Mouse (Mus musculus) urinary bladder, adult 2 months (tissue): ENCODE results near the gene Jmjd1c. TPM values are rescaled to one million over a fixed set of nuclear protein-coding genes. Genes with fewer than 3 reads are reported as not detected.

Experiments used
- DNase-seq: peaks from one replicate; pipeline ENCODE4 v3.0.0; 2022; ENCODE audit warnings: low spot score
- polyA plus RNA-seq: library from polyadenylated mRNA; depleted of rRNA; stranded (reverse); fragments of >200 nt; gene quantifications from 2 replicates; pipeline ENCODE4 v1.2.3, GENCODE M21; 2012

Jmjd1c gene
- polyA plus RNA-seq, 1 experiment = 28.3 TPM

DNA sequence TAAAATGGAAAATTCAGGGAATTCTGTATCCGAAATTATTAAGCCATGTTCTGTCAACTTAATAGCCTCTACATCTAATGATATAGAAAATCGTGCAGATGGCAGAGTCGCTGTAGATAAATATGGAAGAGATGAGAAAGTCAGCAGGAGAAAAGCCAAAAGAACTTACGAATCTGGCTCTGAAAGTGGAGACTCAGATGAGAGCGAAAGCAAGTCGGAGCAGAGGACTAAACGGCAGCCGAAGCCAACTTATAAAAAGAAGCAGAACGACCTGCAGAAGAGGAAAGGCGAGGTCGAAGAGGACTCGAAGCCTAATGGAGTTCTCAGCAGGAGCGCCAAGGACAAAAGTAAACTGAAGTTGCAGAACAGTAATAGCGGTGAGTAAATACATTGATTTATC, 130.6 kb downstream of the Jmjd1c start:
- no peak for DNase-seq

DNA sequence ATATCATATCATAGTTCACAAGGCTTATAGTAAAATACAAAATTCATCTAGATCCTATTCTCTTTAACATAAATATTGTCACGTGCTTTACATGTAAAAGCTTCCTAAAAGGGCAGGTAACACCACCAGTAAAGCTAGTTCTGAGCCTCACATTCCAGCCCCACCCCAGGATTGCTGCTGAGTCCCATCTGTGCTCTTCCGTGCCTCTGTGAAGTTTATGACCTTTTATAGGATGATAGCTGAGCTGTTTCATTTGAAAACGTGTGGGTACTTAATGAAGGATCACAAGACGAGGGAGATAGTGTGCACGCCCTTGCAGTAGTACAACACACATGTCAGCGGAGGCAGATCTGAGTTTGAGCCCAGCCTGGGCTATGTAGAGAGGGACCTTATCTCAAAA, 134.5 kb downstream of the Jmjd1c start:
- DNase-seq = no peak

DNA sequence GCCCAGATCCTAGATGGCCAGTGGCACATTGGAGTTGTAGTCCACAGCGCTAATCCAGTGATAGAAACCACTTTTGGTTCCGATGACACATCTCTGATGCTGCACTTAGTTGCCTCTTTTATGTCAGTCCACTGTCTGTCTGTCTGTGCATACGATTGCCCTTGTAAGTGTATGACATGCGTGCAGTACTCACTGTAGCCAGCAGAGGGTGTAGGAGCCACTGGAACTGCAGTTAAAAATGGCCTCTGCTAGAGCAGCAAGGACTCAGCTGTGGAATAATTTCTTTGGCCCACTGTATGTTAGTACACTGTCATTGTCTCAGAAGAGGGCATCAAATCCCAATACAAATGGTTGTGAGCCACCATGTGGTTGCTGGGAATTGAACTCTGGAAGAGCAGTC, 151.2 kb downstream of the Jmjd1c start:
- DNase-seq = no peak

DNA sequence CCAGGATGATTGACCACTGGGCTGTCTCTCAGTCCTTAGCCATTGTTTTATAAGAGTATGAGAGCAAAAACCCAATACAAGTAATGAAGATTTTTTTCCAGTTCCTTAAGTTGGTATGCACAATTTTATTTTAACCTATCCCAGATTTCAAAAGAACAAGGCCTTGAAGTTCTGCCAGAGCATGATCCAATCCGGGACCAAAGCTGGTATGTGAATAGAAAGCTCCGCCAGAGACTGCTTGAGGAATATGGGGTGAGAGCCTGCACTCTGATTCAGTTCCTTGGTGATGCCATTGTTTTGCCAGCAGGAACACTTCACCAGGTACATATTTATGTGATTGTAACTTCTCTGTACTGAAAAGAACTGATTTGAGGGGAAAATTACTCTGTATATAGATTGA, 153.6 kb downstream of the Jmjd1c start:
- no peak for DNase-seq

DNA sequence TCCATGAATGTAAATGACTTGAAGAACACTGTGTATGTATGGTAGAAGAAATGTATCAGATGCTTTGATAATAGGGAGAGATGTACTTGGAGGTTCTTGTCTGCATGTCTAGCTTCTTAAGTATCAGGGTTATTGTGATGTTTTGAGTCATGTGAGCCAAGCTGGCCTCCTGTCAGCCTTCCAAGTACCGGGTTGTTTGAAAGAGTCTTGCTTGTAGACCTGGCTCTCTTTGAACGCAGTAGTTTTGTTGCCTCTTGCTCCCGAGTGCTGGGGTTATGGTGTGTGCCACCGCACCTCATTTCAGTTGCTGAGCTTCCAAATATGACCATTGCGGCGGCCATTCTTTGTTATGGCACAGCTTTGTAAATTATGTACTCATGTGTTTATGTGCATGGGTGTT, 154.9 kb downstream of the Jmjd1c start:
- no peak for DNase-seq

DNA sequence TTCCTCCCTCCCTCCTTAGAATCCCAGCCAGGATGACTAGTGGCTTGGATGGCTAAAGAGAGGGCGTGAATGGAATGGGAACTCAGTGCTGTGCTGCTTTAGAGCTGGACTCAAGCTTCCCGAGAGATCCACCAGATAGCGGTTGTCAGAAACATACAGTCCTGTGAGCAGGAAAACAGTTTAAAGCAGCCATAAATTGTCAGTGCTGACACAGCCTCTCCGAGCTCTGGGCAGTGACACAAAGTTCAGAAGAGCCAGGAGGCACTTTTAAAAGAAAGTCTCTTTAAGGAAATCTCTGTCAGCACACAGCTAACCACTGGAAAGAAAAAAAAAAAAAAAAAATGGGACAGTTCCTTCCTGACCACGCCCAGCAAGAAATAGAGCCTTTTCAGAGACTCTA, 156.4 kb downstream of the Jmjd1c start:
- DNase-seq = no peak

DNA sequence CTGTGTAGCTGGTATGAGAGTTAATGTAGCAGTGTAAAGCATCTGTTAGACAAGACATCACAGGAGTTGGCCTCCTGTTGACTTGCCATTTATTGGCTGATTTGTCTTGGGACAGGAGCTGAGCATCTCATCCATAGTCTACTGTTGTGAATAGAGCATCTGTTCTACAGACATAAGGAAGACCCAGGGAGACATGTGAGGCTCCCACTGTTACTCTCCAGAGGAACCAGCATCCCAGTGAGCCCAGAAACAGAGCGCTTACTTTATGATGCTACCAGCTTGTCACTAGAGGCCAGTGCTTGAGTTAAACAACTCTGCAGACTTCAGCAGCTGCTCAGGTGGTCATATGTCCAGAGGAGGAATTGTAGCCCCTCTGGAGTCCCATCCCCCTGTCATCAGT, 157.2 kb downstream of the Jmjd1c start:
- no peak for DNase-seq

DNA sequence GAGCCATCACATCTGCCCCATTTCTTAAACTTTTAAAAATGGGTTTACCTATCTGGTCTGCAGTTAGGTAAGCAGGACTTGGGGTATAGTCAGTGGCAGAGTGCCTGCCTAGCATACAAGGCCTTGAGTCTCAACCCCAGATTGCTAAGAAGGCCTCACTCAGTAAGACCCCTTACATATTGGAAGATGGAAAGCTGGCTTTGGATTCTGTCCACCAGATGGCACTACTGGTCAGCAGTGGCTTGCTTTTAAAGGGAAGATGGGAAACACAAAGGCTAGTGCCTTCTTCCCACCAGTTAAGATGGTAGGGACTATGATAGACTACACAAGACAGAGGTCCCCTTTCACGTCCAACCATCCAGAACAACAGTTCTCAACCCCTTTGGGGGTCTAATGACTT, 168.9 kb downstream of the Jmjd1c start:
- DNase-seq = no peak

DNA sequence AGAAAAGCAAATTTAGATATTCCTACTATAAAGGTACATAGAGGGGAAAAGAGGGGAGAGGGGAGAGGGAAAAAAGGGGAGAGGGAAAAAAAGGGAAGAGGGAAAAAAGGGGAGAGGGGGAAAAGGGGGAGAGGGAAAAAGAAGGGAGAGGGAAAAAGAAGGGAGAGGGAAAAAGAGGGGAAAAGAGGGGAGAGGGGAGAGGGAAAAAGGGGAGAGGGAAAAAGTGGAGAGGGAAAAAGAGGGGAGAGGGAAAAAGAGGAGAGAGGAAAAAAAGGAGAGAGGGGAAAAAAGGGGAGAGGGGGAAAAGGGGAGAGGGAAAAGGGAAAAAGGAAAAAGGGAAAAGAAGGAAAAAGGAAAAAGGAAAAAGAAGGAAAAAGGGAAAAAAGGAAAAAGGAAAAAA, 180.0 kb downstream of the Jmjd1c start:
- no peak for DNase-seq

DNA sequence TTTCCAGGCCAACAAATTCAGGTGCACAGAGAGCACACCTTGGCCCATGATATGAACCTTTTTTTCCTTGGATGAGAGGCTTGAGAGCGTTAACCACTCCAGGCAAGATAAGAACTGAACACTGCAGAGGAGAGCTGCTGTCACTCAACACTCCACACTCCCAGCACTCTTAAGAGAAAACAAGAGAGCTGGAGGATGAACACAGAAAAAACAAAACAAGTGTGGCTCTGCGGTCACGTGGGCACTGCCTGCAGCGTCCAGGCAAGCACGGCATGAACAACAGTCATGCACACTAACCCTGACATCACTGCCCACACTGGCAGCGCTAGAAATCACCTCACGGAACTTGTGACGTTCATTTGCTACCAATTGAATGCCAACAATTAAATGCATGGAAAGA, 185.9 kb downstream of the Jmjd1c start:
- DNase-seq = no peak

DNA sequence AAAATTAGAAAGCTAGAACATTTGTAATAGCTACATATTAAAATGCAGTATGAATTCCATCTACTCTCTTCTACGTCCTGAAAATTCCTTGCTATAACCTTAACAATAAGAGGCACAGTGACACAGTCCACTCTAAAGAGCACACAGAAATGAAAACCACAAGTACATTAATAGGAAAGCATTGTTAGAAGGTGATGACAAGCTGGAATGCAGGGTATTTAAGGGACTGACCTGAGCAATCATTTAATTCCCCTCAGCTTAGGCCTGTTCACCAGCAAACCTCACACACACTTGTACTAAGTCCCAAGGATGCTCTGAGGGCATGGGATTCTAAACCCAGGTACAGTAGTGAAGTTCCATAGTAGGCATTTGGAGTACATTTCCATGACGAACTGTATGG, 186.6 kb downstream of the Jmjd1c start:
- no peak for DNase-seq

DNA sequence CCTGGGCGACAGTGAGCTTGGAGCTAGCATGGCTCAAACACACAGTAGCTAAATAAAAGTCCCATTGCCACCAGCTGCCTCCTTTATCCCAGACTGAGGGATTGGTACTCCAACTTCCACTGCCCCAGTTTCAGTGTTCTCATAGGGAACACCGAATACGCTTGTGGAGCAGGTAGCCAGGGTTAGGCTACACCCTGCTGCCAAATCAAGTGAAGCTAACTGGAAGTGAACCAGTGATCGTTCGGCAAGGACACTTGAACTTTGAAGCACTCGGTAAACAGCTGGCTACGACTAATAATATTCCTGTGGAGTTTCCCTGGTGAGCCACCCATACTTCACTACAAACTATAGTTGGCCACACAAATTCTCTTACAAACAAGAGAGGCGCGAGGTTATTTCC, 187.6 kb downstream of the Jmjd1c start:
- DNase-seq = no peak

DNA sequence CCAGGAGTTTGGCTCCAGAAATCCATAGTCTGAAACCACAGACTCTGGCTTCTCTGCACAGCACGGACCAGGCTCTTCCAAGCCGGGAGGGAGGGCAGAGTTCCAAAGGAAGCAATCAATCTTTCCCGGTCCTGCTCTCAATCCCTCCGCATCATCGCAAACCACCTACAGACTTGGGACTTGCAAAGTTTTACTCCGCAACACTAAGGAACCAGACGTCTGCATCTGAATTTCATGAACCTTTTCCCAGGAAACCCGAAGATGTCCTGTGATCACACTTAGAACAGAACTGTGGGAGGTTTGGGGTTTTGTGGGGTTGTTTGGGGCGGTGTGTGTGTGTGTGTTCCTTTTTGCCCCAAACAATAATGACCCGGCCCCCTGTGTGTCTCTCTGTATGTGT, 188.4 kb downstream of the Jmjd1c start:
- DNase-seq = no peak

DNA sequence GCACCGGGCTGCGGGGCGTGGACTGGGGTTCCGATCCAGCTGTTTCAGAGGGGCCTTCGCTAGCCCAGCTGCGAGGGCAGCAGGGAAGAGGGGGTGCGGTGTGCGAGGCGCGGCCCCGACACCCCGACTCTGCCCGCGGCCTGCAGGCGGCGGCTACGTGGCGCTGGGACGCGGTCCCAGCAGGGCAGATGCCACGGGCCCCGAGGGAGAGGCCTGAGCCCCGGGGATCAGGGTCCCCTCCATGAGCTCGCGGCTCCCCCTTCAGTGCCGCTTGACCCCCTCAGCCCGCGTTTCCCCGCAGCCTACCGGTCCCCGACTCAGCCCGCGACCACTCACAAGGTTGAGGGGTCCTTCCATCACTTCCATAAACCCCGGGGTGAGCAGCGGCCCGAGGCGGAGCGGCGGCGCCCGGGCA, 188.8 kb downstream of the Jmjd1c start:
- DNase-seq = no peak

DNA sequence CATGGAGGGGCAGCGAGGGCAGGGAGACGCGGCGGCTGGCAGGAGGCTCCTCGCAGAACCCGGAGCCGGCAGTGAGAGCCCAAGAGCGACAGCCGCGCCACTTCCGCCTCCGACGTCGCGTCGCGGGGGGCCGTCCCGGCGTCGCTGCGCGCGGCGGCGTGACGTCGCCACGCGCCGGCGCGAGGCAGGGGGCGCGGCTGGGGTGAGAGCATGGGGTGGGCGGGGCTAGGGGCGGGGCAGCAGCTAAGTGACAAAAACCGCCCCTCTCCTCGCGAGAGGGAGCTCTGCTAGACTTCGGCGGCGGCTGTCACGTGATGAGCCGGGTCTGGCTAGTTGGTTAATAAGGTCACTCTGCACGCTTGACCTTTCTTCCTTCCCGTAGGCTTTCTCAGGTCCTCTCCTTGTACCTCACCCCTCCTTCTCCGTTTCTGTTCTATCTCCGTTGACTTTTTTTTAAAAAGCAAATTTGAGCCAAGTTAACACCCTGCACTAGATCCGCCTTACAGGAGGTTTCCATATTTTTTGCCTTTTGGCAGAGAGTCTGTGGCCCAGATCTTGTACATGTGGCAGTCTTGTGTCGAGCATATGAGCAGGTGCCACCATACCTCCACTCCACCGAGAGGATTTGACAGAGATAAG, 189.4 kb downstream of the Jmjd1c start, which contains the start of gene Nrbf2:
Gene Nrbf2, minus strand, starts transcription at position 130 of the 639 bp plus-strand sequence.
- DNase-seq = peak; percentile 71

DNA sequence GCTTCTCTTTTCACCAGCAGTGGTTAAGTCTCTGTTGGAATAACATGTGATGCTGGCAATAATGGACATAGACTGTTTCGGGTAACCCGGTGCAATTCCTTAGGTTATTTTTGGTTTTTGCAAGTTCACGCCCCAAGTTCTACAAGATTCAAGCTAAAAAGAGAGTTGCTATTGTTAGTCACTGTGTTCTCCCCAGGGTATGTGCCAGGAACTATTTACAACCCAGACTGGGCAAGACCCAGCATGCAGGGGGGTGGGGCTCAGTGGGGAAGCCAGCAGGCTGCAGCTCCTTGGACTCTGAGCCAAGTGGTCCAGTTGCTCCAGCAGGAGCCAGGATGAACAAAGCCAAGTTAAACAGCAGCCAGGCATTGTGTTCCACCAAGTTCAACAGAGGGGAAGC, 192.0 kb downstream of the Jmjd1c start:
- peak; percentile 49 for DNase-seq

DNA sequence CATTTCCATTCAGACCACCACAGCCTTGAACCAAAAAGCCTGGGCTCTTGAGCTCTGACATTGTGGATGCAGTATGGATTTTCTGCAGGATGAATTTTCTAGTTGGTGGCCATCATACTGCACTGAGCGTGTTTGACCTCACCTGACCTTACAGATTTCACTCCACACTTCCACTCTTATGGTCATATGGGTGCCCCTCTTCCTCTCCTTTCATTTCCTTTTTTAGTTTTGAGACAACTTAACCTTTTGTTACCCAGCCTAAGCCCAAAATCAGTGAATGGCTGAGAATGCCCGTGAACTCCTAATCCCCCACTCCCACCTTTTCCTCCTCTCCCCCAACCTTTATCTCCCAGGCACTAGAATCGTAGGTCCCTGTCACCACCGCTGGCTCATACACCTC, 194.7 kb downstream of the Jmjd1c start:
- no peak for DNase-seq

DNA sequence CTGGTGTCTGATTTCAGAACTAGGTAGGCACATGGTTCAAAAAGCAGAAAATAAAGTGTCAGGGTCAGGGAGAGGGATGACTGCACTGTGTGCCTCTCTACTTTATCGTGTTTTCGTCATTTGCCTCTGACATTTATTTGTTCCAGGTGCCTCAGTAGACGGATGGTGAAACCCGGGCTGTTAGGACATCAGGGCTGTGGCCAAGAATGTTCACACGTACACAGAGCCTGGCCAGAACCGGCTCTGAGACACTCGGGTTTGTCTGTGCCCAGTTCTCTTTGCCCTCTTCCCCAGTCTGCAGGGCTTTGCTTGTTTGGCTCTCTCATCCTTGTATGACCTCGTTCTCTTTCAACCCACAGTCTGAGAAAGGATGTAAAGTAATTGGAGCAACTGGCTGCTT, 195.2 kb downstream of the Jmjd1c start:
- DNase-seq = no peak

DNA sequence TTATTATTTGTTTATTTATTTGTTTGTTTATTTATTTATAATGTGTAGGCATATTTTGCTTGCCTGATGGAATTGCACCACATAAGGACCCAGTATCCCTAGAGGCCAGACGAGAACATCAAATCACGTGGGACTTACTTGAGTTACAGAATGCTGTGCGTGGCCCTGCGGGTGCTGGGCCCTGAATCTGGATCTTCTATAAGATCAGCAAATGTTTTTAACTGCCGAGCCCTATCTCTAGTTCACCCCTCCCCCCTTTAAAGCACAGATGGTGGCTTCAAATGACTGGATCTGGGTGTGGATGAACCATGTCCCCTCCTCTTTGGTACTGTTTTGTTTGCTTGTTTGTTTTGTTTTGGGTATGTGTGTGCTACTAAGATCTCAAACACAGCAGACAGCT, 199.4 kb downstream of the Jmjd1c start:
- DNase-seq = no peak

DNA sequence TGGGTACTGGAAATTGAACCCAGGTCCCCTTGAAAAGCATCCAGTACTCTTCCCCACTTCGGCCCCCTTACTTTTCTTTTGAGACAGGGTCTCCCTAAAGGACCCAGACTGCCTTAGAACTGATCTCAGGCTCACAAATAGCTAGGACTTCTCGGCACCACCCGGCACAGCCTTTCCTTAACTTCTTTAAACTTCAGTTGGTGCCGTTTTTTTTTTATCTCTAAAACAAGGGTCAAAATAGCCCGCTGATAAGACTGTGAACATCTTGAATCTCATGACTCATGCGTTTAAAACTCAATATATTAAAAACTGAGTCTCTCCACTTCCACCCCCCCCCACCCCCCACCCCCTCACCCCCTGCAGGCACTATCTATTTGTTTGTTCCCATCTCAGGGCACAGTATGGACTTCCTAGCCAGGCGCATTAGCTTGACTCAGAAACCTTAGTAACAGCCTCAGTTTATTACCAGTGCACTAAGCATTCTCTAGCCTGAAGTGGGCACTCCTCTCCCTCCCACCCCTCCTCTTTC, 200.1 kb downstream of the Jmjd1c start:
- no peak for DNase-seq

DNA sequence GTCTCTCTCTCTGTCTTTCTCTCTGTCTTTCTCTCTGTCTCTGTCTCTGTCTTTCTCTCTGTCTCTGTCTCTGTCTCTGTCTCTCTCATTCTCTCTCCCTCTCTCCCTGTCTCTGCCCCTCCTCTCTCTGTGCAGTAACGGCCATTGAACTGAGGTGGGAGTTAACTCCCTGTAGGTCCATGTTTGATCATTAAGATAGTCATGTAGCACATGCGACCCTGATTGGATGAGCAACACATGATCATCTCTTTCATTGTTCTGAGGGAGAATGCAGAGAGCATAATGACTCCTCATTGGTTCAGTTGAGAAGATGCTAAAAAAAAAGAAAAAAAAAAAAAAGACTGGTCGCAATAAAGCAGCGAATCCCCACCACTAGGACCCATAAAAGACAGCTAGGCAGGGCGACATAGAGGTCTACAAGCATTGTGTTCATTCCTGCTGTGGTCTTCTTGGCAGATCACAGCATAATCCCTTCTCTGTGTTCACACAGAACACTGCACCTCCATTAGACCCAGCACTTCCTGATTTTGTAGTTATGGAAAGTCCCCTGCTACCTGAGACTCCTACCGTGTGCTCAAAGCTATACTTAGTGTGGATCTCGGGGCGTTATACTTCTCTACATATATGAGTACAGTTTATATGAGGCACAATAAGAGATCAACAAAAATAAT, 200.7 kb downstream of the Jmjd1c start:
- DNase-seq = no peak

DNA sequence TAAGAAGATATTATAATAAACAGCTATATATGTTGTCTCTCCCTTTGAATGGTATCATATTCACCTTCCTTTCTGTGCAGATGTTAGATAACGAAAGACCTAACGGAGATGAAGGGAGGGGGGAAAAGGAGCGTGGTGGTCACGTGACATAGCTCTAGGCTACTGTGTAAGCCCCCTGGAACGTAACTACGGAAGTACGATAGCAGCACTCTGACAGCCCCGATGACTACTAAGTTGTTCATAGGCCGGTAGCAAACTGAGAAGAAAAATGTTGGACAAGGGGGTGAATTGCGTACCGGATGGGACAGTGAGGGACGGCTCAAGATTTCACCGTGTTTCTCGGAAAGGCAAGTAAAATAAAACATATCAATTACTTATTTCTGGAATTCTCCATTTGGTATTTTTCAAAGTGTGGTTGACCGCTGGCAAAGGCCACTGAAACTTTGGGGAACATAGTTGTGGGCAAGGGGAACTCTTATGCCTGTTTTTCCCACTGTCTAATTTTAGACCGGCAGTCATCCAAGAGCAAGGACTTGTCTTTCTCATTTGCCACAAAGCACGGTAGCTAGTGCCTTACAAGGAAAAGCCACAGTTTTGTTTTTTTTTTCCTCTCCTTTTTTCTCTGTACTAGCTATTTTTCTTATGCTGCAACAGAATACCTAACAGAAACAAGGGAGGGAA, 201.4 kb downstream of the Jmjd1c start:
- no peak for DNase-seq

DNA sequence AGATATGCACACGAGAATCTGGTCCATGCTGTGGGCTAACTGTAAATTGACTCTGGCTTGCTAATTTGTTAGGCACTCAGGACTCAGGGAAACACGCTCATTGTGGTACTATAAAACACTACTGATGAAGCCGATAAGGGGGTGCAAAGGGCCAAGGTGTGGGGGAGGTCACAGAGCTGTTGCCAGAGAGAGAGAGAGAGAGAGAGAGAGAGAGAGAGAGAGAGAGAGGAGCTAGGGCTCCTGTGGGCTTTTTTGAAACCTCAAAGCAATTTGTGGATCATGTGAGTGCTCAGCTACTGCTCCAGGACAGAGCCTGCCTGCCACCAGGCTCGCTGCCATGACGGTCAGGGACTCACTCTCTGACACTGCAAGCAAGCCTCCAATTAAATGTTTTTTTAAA, 202.9 kb downstream of the Jmjd1c start:
- no peak for DNase-seq
